Mouse (Mus musculus): Measurements from ENCODE around the gene Atg101.

GRCm38 (mm10) chr15:101262502-101262901 is 21.6 kb upstream of the Atg101 start:
- TF ChIP-seq CTCF (IDR thresholded peaks at IDR 0.05): no peak
- peak; percentile 55; the same call in 1 of the 2 replicates for TF ChIP-seq EP300 (IDR thresholded peaks at IDR 0.05)
